Mouse (Mus musculus): ENCODE data around the gene Tmed8. TPM values are rescaled to one million over a fixed set of nuclear protein-coding genes. Genes with fewer than 3 reads are reported as not detected.

Gene Tmed8
- polyA plus RNA-seq, 1 experiment: 13.4 TPM

DNA sequence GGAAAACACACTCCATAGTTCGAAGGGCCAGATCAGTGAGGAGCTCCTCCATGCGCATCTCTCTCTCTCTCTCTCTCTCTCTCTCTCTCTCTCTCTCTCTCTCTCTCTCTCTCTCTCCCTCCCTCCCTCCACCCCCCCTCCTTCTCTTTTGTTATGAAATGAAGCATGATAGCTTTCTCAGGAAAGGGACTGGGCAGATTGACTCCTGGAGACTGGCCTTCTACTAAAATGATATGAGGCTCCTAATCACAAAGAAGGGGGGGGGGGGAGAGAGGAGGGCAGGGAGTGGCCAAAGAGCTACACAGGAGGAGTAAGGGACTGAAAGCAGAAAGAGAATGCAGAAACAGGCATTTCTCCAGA, 61.9 kb downstream of the Tmed8 start:
- no peaks in the 10 kb centered on the region for H3K36me3 ChIP-seq (ENCODE audit: control insufficient read depth, insufficient read depth, low read length, poor library complexity, severe bottlenecking)
- H3K27me3 ChIP-seq (ENCODE audit: control insufficient read depth, insufficient read depth, low read length, poor library complexity, severe bottlenecking): no peaks in the 10 kb centered on the region
- H3K4me3 ChIP-seq (ENCODE audit: low read depth, low read length): no peak overlapping the region
- TF ChIP-seq EP300 (IDR thresholded peaks at IDR 0.05; ENCODE audit: insufficient read depth, low read depth, low read length) (no peak), POLR2A (IDR thresholded peaks at IDR 0.05; ENCODE audit: insufficient read depth, low read length) (no peak), CTCF (IDR thresholded peaks at IDR 0.05; ENCODE audit: low read depth, low read length) (no peak)
- H3K4me1 ChIP-seq (ENCODE audit: control insufficient read depth, insufficient read depth, low read length): no peaks in the 10 kb centered on the region
- H3K27ac ChIP-seq (ENCODE audit: insufficient read depth, low read length): no peak overlapping the region
- H3K9ac ChIP-seq (ENCODE audit: low read depth, poor library complexity, severe bottlenecking): no peak overlapping the region
- no peaks in the 10 kb centered on the region for H3K9me3 ChIP-seq (replicated peaks; ENCODE audit: control insufficient read depth, insufficient read depth, low read length, poor library complexity, severe bottlenecking)

DNA sequence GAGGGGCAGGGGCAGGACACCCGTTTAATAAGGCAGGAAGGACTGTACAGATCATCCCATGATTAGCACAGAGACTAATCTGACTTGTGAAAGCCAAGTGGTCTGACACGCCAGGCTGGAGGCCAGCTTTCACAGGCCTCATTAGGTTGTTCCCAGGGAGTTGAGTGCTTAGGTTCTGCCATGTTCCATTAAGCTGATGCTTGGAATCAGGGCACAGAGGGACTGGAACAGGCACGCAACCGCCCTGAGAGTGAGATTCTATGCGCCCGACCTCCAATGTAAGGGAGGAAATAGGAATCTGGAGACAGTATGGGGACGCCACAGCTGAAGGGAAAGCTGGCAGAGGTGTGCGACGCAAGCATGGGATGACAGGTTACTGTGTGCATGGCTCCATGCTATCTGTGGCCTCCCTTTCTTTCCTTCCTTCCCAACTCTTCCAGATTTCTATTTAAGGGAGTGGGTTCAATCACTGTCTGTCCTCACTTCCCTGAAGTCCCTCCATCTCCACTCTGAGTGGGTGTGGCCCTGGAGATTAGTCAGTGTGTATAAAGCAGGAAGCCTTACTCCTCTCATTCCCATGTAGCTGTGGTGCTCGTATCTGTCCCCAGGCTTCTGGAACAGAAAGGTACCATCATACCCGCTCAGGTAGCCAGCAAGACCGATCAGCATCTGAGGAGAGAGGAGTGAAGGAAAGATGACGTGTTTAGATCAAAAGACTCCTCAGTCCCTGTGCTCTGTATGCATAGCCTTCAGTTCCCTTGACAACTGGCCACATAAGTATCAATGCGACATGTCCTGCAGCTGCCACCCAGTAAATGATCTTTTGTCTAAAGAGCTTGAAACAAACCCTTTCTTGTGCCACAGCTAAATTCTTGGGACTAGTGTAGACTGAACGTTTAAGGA, 62.6 kb downstream of the Tmed8 start:
- Histone ChIP-seq H3K27me3 (ENCODE audit: control insufficient read depth, insufficient read depth, low read length, poor library complexity, severe bottlenecking) (no peaks in the 10 kb centered on the region), H3K9ac (ENCODE audit: low read depth, poor library complexity, severe bottlenecking) (no peak overlapping the region), H3K4me1 (ENCODE audit: control insufficient read depth, insufficient read depth, low read length) (no peaks in the 10 kb centered on the region), H3K27ac (ENCODE audit: insufficient read depth, low read length) (no peak overlapping the region), H3K9me3 (replicated peaks; ENCODE audit: control insufficient read depth, insufficient read depth, low read length, poor library complexity, severe bottlenecking) (no peaks in the 10 kb centered on the region), H3K4me3 (ENCODE audit: low read depth, low read length) (no peak overlapping the region), H3K36me3 (ENCODE audit: control insufficient read depth, insufficient read depth, low read length, poor library complexity, severe bottlenecking) (no peaks in the 10 kb centered on the region)
- no peak for TF ChIP-seq EP300 (IDR thresholded peaks at IDR 0.05; ENCODE audit: insufficient read depth, low read depth, low read length)
- no peak for TF ChIP-seq POLR2A (IDR thresholded peaks at IDR 0.05; ENCODE audit: insufficient read depth, low read length)
- TF ChIP-seq CTCF (IDR thresholded peaks at IDR 0.05; ENCODE audit: low read depth, low read length): no peak

- Histone ChIP-seq H3K27me3 (ENCODE audit: control insufficient read depth, insufficient read depth, low read length, poor library complexity, severe bottlenecking) (no peaks in the 10 kb centered on the region), H3K4me1 (ENCODE audit: control insufficient read depth, insufficient read depth, low read length) (no peaks in the 10 kb centered on the region), H3K9ac (ENCODE audit: low read depth, poor library complexity, severe bottlenecking) (no peak overlapping the region), H3K4me3 (ENCODE audit: low read depth, low read length) (no peak overlapping the region), H3K9me3 (replicated peaks; ENCODE audit: control insufficient read depth, insufficient read depth, low read length, poor library complexity, severe bottlenecking) (no peaks in the 10 kb centered on the region), H3K36me3 (ENCODE audit: control insufficient read depth, insufficient read depth, low read length, poor library complexity, severe bottlenecking) (no peaks in the 10 kb centered on the region), H3K27ac (ENCODE audit: insufficient read depth, low read length) (no peak overlapping the region)
- TF ChIP-seq POLR2A (IDR thresholded peaks at IDR 0.05; ENCODE audit: insufficient read depth, low read length): no peak
- TF ChIP-seq CTCF (IDR thresholded peaks at IDR 0.05; ENCODE audit: low read depth, low read length): no peak
- no peak for TF ChIP-seq EP300 (IDR thresholded peaks at IDR 0.05; ENCODE audit: insufficient read depth, low read depth, low read length)
Observed at GRCm38 (mm10) chr12:87132784-87133183, 67.5 kb downstream of the Tmed8 start.

DNA sequence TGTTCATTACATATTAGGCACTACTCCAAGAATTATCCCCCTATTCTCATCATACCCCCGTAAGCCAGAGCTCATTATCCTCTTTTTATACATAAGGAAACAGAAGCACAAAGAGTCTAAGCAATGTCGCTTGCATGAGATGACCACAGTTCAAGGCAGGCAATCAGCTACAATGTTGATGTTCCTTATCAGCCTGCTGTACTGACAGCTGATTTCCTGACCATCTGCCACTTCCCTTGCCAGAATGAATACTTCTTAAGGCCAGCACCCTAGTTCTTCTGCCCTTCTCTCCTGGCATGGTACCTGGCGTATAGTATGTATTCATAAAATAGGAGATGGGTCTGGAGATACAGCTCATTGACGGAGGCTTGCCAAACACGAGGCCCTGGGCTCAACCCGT, 68.0 kb downstream of the Tmed8 start:
- Histone ChIP-seq H3K27me3 (ENCODE audit: control insufficient read depth, insufficient read depth, low read length, poor library complexity, severe bottlenecking) (no peaks in the 10 kb centered on the region), H3K9me3 (replicated peaks; ENCODE audit: control insufficient read depth, insufficient read depth, low read length, poor library complexity, severe bottlenecking) (no peaks in the 10 kb centered on the region), H3K36me3 (ENCODE audit: control insufficient read depth, insufficient read depth, low read length, poor library complexity, severe bottlenecking) (no peaks in the 10 kb centered on the region), H3K27ac (ENCODE audit: insufficient read depth, low read length) (no peak overlapping the region), H3K4me1 (ENCODE audit: control insufficient read depth, insufficient read depth, low read length) (no peaks in the 10 kb centered on the region), H3K4me3 (ENCODE audit: low read depth, low read length) (no peak overlapping the region), H3K9ac (ENCODE audit: low read depth, poor library complexity, severe bottlenecking) (no peak overlapping the region)
- no peak for TF ChIP-seq CTCF (IDR thresholded peaks at IDR 0.05; ENCODE audit: low read depth, low read length)
- no peak for TF ChIP-seq POLR2A (IDR thresholded peaks at IDR 0.05; ENCODE audit: insufficient read depth, low read length)
- TF ChIP-seq EP300 (IDR thresholded peaks at IDR 0.05; ENCODE audit: insufficient read depth, low read depth, low read length): no peak

DNA sequence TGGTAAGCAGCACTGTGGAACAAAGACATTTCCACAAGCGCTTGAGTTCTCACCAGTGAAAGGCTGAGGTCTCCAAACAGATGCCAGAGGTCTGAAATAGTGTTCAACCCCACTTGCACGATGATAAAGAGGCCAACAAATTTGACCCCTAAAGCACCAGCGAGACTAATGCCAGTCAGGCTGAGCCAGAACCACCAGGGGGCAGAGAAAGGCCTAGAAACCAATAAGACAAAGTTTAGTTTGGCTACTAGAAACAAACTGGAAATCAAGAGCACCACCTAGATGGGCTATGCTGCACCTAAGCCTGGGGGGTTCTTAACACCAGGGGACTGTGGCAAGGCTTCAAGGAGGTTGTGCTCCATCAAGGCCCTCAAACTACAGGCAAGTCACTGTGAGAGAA, 68.6 kb downstream of the Tmed8 start:
- Histone ChIP-seq H3K27me3 (ENCODE audit: control insufficient read depth, insufficient read depth, low read length, poor library complexity, severe bottlenecking) (no peaks in the 10 kb centered on the region), H3K36me3 (ENCODE audit: control insufficient read depth, insufficient read depth, low read length, poor library complexity, severe bottlenecking) (no peaks in the 10 kb centered on the region), H3K4me3 (ENCODE audit: low read depth, low read length) (no peak overlapping the region), H3K27ac (ENCODE audit: insufficient read depth, low read length) (no peak overlapping the region), H3K4me1 (ENCODE audit: control insufficient read depth, insufficient read depth, low read length) (no peaks in the 10 kb centered on the region), H3K9me3 (replicated peaks; ENCODE audit: control insufficient read depth, insufficient read depth, low read length, poor library complexity, severe bottlenecking) (no peaks in the 10 kb centered on the region), H3K9ac (ENCODE audit: low read depth, poor library complexity, severe bottlenecking) (no peak overlapping the region)
- TF ChIP-seq POLR2A (IDR thresholded peaks at IDR 0.05; ENCODE audit: insufficient read depth, low read length) (no peak), CTCF (IDR thresholded peaks at IDR 0.05; ENCODE audit: low read depth, low read length) (peak; percentile 21)

- Histone ChIP-seq H3K36me3 (ENCODE audit: control insufficient read depth, insufficient read depth, low read length, poor library complexity, severe bottlenecking) (no peaks in the 10 kb centered on the region), H3K27ac (ENCODE audit: insufficient read depth, low read length) (no peak overlapping the region), H3K9me3 (replicated peaks; ENCODE audit: control insufficient read depth, insufficient read depth, low read length, poor library complexity, severe bottlenecking) (no peaks in the 10 kb centered on the region), H3K27me3 (ENCODE audit: control insufficient read depth, insufficient read depth, low read length, poor library complexity, severe bottlenecking) (no peaks in the 10 kb centered on the region), H3K9ac (ENCODE audit: low read depth, poor library complexity, severe bottlenecking) (no peak overlapping the region), H3K4me1 (ENCODE audit: control insufficient read depth, insufficient read depth, low read length) (no peaks in the 10 kb centered on the region), H3K4me3 (ENCODE audit: low read depth, low read length) (no peak overlapping the region)
- TF ChIP-seq POLR2A (IDR thresholded peaks at IDR 0.05; ENCODE audit: insufficient read depth, low read length) (no peak), EP300 (IDR thresholded peaks at IDR 0.05; ENCODE audit: insufficient read depth, low read depth, low read length) (no peak), CTCF (IDR thresholded peaks at IDR 0.05; ENCODE audit: low read depth, low read length) (no peak)
Observed at GRCm38 (mm10) chr12:87131181-87131580, 69.1 kb downstream of the Tmed8 start.

Measured in ES-Bruce4 (cell line).